Mouse (Mus musculus): ENCODE results near the gene Cped1.

Gene Cped1

GRCm38 (mm10) chr6:21985732-21986540, at the start of gene Cped1:
Gene Cped1 (plus strand): TSS chr6:21985916.
- DNase-seq = peak; percentile 10

- no peak for DNase-seq
These were observed 47.6 kb upstream of the Cped1 start for GRCm38 (mm10) chr6:21937981-21938635.

GRCm38 (mm10) chr6:21949226-21949731, 36.4 kb upstream of the Cped1 start, which contains the start of gene Ing3:
Gene Ing3 (plus strand): TSS chr6:21949571.
- DNase-seq = peak; percentile 99

GRCm38 (mm10) chr6:21949771-21950448, 35.8 kb upstream of the Cped1 start:
- DNase-seq = peak; percentile 98

GRCm38 (mm10) chr6:21950676-21951075, 35.0 kb upstream of the Cped1 start:
- DNase-seq = no peak

GRCm38 (mm10) chr6:21955468-21955867, 30.2 kb upstream of the Cped1 start:
- no peak for DNase-seq

GRCm38 (mm10) chr6:21958922-21959321, 26.8 kb upstream of the Cped1 start:
- DNase-seq = no peak

- DNase-seq = no peak
These were observed 25.8 kb upstream of the Cped1 start for GRCm38 (mm10) chr6:21959909-21960308.

GRCm38 (mm10) chr6:21977532-21977931, 8.2 kb upstream of the Cped1 start:
- DNase-seq = no peak

GRCm38 (mm10) chr6:21981114-21981513, 4.6 kb upstream of the Cped1 start:
- no peak for DNase-seq

GRCm38 (mm10) chr6:21984990-21985731, 555 bp upstream of the Cped1 start:
- DNase-seq = peak; percentile 43

- DNase-seq = no peak
These were observed 1.1 kb downstream of the Cped1 start for GRCm38 (mm10) chr6:21986660-21987331.

GRCm38 (mm10) chr6:21987554-21987953, 1.8 kb downstream of the Cped1 start:
- no peak for DNase-seq

- no peak for DNase-seq
These were observed 2.6 kb downstream of the Cped1 start for GRCm38 (mm10) chr6:21988296-21988695.

- no peak for DNase-seq
These were observed 3.4 kb downstream of the Cped1 start for GRCm38 (mm10) chr6:21989081-21989480.

GRCm38 (mm10) chr6:21990181-21991135, 4.7 kb downstream of the Cped1 start:
- DNase-seq = no peak

GRCm38 (mm10) chr6:21991151-21991550, 5.4 kb downstream of the Cped1 start:
- no peak for DNase-seq

GRCm38 (mm10) chr6:21993070-21993469, 7.4 kb downstream of the Cped1 start:
- DNase-seq = no peak

- DNase-seq = no peak
These were observed 12.4 kb downstream of the Cped1 start for GRCm38 (mm10) chr6:21998131-21998530.

- DNase-seq = no peak
These were observed 13.3 kb downstream of the Cped1 start for GRCm38 (mm10) chr6:21999025-21999424.

- no peak for DNase-seq
These were observed 14.4 kb downstream of the Cped1 start for GRCm38 (mm10) chr6:22000086-22000485.

Measured in right cerebral cortex, adult 18-20 months (tissue).